Mouse (Mus musculus) limb, embryonic 14.5 days (tissue): ENCODE measurements at regions not wholly inside any gene's neighbourhood (a gene's known extent, or its start where the extent isn't known, plus 50 kb on each side); places are given as distances from the start of the nearest gene placed in this dataset.

Experiments
- ATAC-seq: fragments of 200-750 bp; cut with Nextera tagmentation; 2 replicates; pipeline ENCODE4 v1.8.0; 2017; ENCODE audit warnings: low read depth, moderate number of reproducible peaks, moderate TSS enrichment; ENCODE audit not compliant: low FRiP score
- DNase-seq: peaks from one replicate; pipeline ENCODE4 v3.0.0-alpha.2; 2015; ENCODE audit warnings: low spot score
- H3K27ac ChIP-seq: fragments of 300-500 bp; sonication (generic); replicated peaks from 2 replicates; pipeline ENCODE4 v1.5.1; 2014; ENCODE audit warnings: low read depth, mild to moderate bottlenecking, low read length, moderate library complexity, mixed read lengths
- H3K27me3 ChIP-seq: fragments of 300-500 bp; sonication (generic); 2 replicates; pipeline ENCODE4 v1.6.1; 2014; ENCODE audit warnings: low read length, mixed read lengths; ENCODE audit not compliant: control insufficient read depth, insufficient read depth
- H3K36me3 ChIP-seq: fragments of 300-500 bp; sonication (generic); 2 replicates; pipeline ENCODE4 v1.6.1; 2014; ENCODE audit warnings: mild to moderate bottlenecking, low read length, moderate library complexity, mixed read lengths; ENCODE audit not compliant: control insufficient read depth, insufficient read depth
- H3K4me1 ChIP-seq: fragments of 300-500 bp; sonication (generic); 2 replicates; pipeline ENCODE4 v1.6.1; 2014; ENCODE audit warnings: antibody characterized with exemption, low read length, mixed read lengths; ENCODE audit not compliant: control insufficient read depth, insufficient read depth
- H3K4me2 ChIP-seq: fragments of 300-500 bp; sonication (generic); replicated peaks from 2 replicates; pipeline ENCODE4 v1.6.1; 2014; ENCODE audit warnings: low read depth, mild to moderate bottlenecking, low read length, moderate library complexity; ENCODE audit not compliant: severe bottlenecking
- H3K4me3 ChIP-seq: fragments of 300-500 bp; sonication (generic); replicated peaks from 2 replicates; pipeline ENCODE4 v1.5.1; 2014; ENCODE audit warnings: low read length
- H3K9ac ChIP-seq: fragments of 300-500 bp; sonication (generic); 2 replicates; pipeline ENCODE4 v1.6.1; 2014; ENCODE audit warnings: mild to moderate bottlenecking, low read depth, low read length, moderate library complexity; ENCODE audit not compliant: severe bottlenecking
- H3K9me3 ChIP-seq: fragments of 300-500 bp; sonication (generic); 2 replicates; pipeline ENCODE4 v1.6.1; 2016; ENCODE audit warnings: low read length; ENCODE audit not compliant: control insufficient read depth
- POLR2A ChIP-seq: fragments of 200-500 bp; IDR thresholded peaks from 2 replicates; pipeline ENCODE4 v1.8.0; 2012; ENCODE audit warnings: inconsistent platforms, mild to moderate bottlenecking, moderate library complexity, borderline replicate concordance; ENCODE audit not compliant: insufficient read depth, insufficient read length; ENCODE audit errors: extremely low read depth
- WGBS: fragments of 180-500 bp; shearing (Covaris S2); extraction: QIAGEN DNeasy Blood & Tissue Kit; methylation state at CpG from one replicate; pipeline ENCODE4 v1.1.7; 2014; 5-methylcytosine and 5-hydroxymethylcytosine counted together

- no peaks in the 10 kb centered on the region for H3K9me3 ChIP-seq
- peak overlapping the region; percentile 49 for H3K9ac ChIP-seq
- H3K4me3 ChIP-seq: peak overlapping the region; percentile 42
- 6% methylated on average over 6 of the region's 6 CpGs for WGBS
- DNase-seq (no peak), ATAC-seq (no peak)
- no peaks in the 10 kb centered on the region for H3K36me3 ChIP-seq
- TF ChIP-seq POLR2A: no peak
- peak overlapping the region; percentile 89 for H3K4me2 ChIP-seq
- 0 out of 2 replicates have a peak, but pooled peaks cover 5% of the 10 kb centered on the region for H3K4me1 ChIP-seq
- no peak overlapping the region for H3K27ac ChIP-seq
- H3K27me3 ChIP-seq: peaks cover 12% of the 10 kb centered on the region
Observed at GRCm38 (mm10) chr1:177322307-177322685, 64.3 kb upstream of the Akt3 start.

- Histone ChIP-seq H3K27me3 (peaks cover 12% of the 10 kb centered on the region), H3K27ac (no peak overlapping the region), H3K36me3 (no peaks in the 10 kb centered on the region), H3K4me2 (no peak overlapping the region), H3K4me3 (no peak overlapping the region), H3K9ac (no peak overlapping the region), H3K9me3 (no peaks in the 10 kb centered on the region), H3K4me1 (0 out of 2 replicates have a peak, but pooled peaks cover 5% of the 10 kb centered on the region)
- ATAC-seq: no peak
- no peak for TF ChIP-seq POLR2A
- 51% methylated on average over 5 of the region's 5 CpGs for WGBS
- no peak for DNase-seq
Observed at GRCm38 (mm10) chr1:177321655-177322306, 63.8 kb upstream of the Akt3 start.

- no peaks in the 10 kb centered on the region for H3K4me1 ChIP-seq
- 20% methylated on average over 5 of the region's 5 CpGs for WGBS
- ATAC-seq (no peak), DNase-seq (peak; percentile 51)
- no peak overlapping the region for H3K9ac ChIP-seq
- H3K9me3 ChIP-seq: no peaks in the 10 kb centered on the region
- no peaks in the 10 kb centered on the region for H3K36me3 ChIP-seq
- H3K4me2 ChIP-seq: no peak overlapping the region
- TF ChIP-seq POLR2A: no peak
- no peaks in the 10 kb centered on the region for H3K27me3 ChIP-seq
- H3K27ac ChIP-seq: no peak overlapping the region
- H3K4me3 ChIP-seq: no peak overlapping the region
Observed at GRCm38 (mm10) chr1:177308213-177308872, 50.3 kb upstream of the Akt3 start.
